Comparison of ENCODE assay signal across 16 mouse cellular contexts in genomic region chr6:33189521-33190246, GRCm38 (mm10). TPM values are rescaled to one million over a fixed set of nuclear protein-coding genes. Genes with fewer than 3 reads are reported as not detected.
A peak's percentile ranks its signal among the peaks of the same experiment; 100 is the strongest.
DNase-seq lines count a peak whose midpoint lies in the region; ATAC-seq lines count a peak whose summit lies in the region.
"Had no signal": no experiment of that assay in that cellular context is flagged by ENCODE, and none has a peak within 500 bp of the region (broad histone marks: within the 10 kb centered on the region; RNA-seq: fewer than 3 reads in every experiment).

No protein-coding gene starts in this region.

- H3K4me1 ChIP-seq in embryonic facial prominence, embryonic 14.5 days (ENCODE audit: control insufficient read depth, insufficient read depth, low read length) = 0 out of 2 replicates have a peak, but pooled peaks cover 2% of the 10 kb centered on the region
- H3K4me1 ChIP-seq: heart, embryonic 15.5 days; limb, embryonic 15.5 days had no signal

- 45% methylated on average over 11 of the region's 11 CpGs for WGBS in embryonic facial prominence, embryonic 14.5 days

- intact Hi-C loops in left cerebral cortex, postnatal 4 days (cut with DNase I) = no loop called here

- H3K36me3 ChIP-seq in embryonic facial prominence, embryonic 14.5 days (ENCODE audit: control insufficient read depth, insufficient read depth, low read length) = no peaks in the 10 kb centered on the region
- H3K36me3 ChIP-seq: heart, embryonic 15.5 days; limb, embryonic 15.5 days; liver, embryonic 15.5 days had no signal

- no peak overlapping the region for H3K4me3 ChIP-seq in embryonic facial prominence, embryonic 14.5 days (ENCODE audit: low read depth, low read length)
- H3K4me3 ChIP-seq: heart, embryonic 15.5 days; limb, embryonic 15.5 days; liver, embryonic 15.5 days had no signal

- no peak for DNase-seq in frontal cortex, postnatal 25 days (ENCODE audit: low spot score in 2 of 2)
- DNase-seq in left cerebral cortex, postnatal 4 days = peak; percentile 13
- DNase-seq in left cerebral cortex, adult 11 months (ENCODE audit: low spot score) = no peak
- peak; percentile 10 for DNase-seq in retina, embryonic 14.5 days (ENCODE audit: low spot score)
- no peak for DNase-seq in retina, postnatal 1 day
- DNase-seq in embryonic facial prominence, embryonic 14.5 days (ENCODE audit: low spot score) = peak; percentile 73
- DNase-seq: B cell, adult 2 months; cerebellum, adult 8-10 months; gastrocnemius, postnatal 25 days; kidney, adult 18-20 months had no signal

- H3K27me3 ChIP-seq in embryonic facial prominence, embryonic 14.5 days (replicated peaks; ENCODE audit: control insufficient read depth, insufficient read depth, low read length) = no peaks in the 10 kb centered on the region
- H3K27me3 ChIP-seq: heart, embryonic 15.5 days; limb, embryonic 15.5 days; liver, embryonic 15.5 days had no signal

- H3K9ac ChIP-seq in embryonic facial prominence, embryonic 14.5 days (ENCODE audit: low read depth, low read length) = no peak overlapping the region
- H3K9ac ChIP-seq: heart, embryonic 15.5 days; limb, embryonic 15.5 days; liver, embryonic 15.5 days had no signal

- H3K9me3 ChIP-seq in embryonic facial prominence, embryonic 14.5 days (ENCODE audit: control insufficient read depth, low read length) = no peaks in the 10 kb centered on the region
- H3K9me3 ChIP-seq: heart, embryonic 15.5 days; limb, embryonic 15.5 days; liver, embryonic 15.5 days had no signal

- no peak overlapping the region for H3K27ac ChIP-seq in embryonic facial prominence, embryonic 14.5 days (replicated peaks; ENCODE audit: low read depth, low read length)
- H3K27ac ChIP-seq: heart, embryonic 15.5 days; kidney, postnatal 0 days; limb, embryonic 15.5 days; liver, embryonic 15.5 days had no signal

- ATAC-seq in frontal cortex, adult (ENCODE audit: low TSS enrichment) = peak; percentile 38; the same call in 1 of the 2 replicates
- ATAC-seq in embryonic facial prominence, embryonic 14.5 days (ENCODE audit: low read depth) = peak; percentile 67
- ATAC-seq: lung, postnatal 0 days had no signal

- H3K4me2 ChIP-seq in embryonic facial prominence, embryonic 14.5 days (ENCODE audit: low read depth, low read length) = no peak overlapping the region; the same call in 1 of the 2 replicates
- H3K4me2 ChIP-seq: heart, embryonic 15.5 days; limb, embryonic 15.5 days; liver, embryonic 15.5 days had no signal

RNA-seq across cellular contexts. Expression of gene Exoc4, which starts 59.2 kb away (rescaled TPM):
- 10 to 100 TPM; 86.7 to 94.1 TPM for total RNA-seq in left cerebral cortex, postnatal 4 days (2021)
- polyA plus RNA-seq in embryonic facial prominence, embryonic 14.5 days (2014; fragmentation: Nextera tagmentation; extraction: Ambion mirVana) = 24.9 and 25.3 TPM in 2 replicates

Comparison
In these comparisons a context has a peak if more than half of its experiments do, and no peak if none do; other contexts are left out.
1. DNase-seq: peak in left cerebral cortex, postnatal 4 days (single experiment), retina, embryonic 14.5 days (single experiment) and embryonic facial prominence, embryonic 14.5 days (single experiment); none in frontal cortex, postnatal 25 days (0 of 2), left cerebral cortex, adult 11 months (single experiment) and retina, postnatal 1 day (single experiment).